Mouse (Mus musculus): ENCODE measurements around the gene Spock1.

DNA sequence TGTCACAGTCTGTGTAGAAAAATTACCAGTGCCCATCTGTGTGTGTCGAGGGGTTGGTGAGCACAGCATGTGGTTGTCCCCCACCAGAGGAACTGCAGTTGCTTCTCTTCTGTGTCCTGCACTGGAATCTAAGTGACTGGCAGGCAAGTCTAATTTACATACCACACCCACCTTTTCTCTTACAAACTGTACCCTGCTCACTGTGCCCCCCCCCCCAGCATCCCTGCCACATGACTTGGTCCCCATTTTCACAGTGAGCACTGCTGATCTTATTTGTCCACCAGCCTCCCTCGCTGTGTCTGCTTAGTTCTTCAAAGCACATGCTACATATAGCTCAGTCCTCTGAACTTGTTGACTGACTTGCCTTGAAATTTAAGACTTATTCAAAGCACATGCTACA is 22.2 kb upstream of the Spock1 start:
- TF ChIP-seq GATA1 (IDR thresholded peaks at IDR 0.05; ENCODE audit: borderline replicate concordance, low read length) (no peak), FLI1 (IDR thresholded peaks at IDR 0.05; ENCODE audit: low read length) (no peak)

Measured in megakaryocyte, embryonic 14.5 days (primary cell).